Mouse (Mus musculus) intestine, embryonic 15.5 days (tissue): ENCODE data around the gene Thy1. TPM values are rescaled to one million over a fixed set of nuclear protein-coding genes. Genes with fewer than 3 reads are reported as not detected.
A peak's percentile ranks its signal among the peaks of the same experiment; 100 is the strongest.

ENCODE experiments used
- ATAC-seq: fragments of 200-750 bp; cut with Nextera tagmentation; 2 replicates; pipeline ENCODE4 v1.8.0; 2017; ENCODE audit warnings: moderate TSS enrichment, moderate library complexity
- H3K27ac ChIP-seq: fragments of 300-500 bp; sonication (generic); 2 replicates; pipeline ENCODE4 v1.5.1; 2015; ENCODE audit warnings: mild to moderate bottlenecking, inconsistent platforms
- H3K27me3 ChIP-seq: fragments of 300-500 bp; sonication (generic); replicated peaks from 2 replicates; pipeline ENCODE4 v1.6.1; 2015; ENCODE audit warnings: inconsistent platforms
- H3K36me3 ChIP-seq: fragments of 300-500 bp; sonication (generic); 2 replicates; pipeline ENCODE4 v1.6.1; 2015; ENCODE audit warnings: inconsistent platforms
- H3K4me1 ChIP-seq: fragments of 300-500 bp; sonication (generic); replicated peaks from 2 replicates; pipeline ENCODE4 v1.6.1; 2015; ENCODE audit warnings: inconsistent platforms
- H3K4me2 ChIP-seq: fragments of 300-500 bp; sonication (generic); replicated peaks from 2 replicates; pipeline ENCODE4 v1.6.1; 2015; ENCODE audit warnings: mild to moderate bottlenecking, inconsistent platforms
- H3K4me3 ChIP-seq: fragments of 300-500 bp; sonication (generic); replicated peaks from 2 replicates; pipeline ENCODE4 v1.5.1; 2015; ENCODE audit warnings: inconsistent platforms
- H3K9ac ChIP-seq: fragments of 300-500 bp; sonication (generic); 2 replicates; pipeline ENCODE4 v1.6.1; 2015; ENCODE audit warnings: inconsistent platforms
- H3K9me3 ChIP-seq: fragments of 300-500 bp; sonication (generic); 2 replicates; pipeline ENCODE4 v1.6.1; 2016; ENCODE audit warnings: inconsistent platforms
- WGBS: fragments of 180-500 bp; shearing (Covaris S2); methylation state at CpG from one replicate; pipeline ENCODE4 v1.1.7; 2015; 5-methylcytosine and 5-hydroxymethylcytosine counted together
- polyA plus RNA-seq: library from polyadenylated mRNA; unstranded; fragments of >200 nt; fragmentation: Nextera tagmentation; extraction: Ambion mirVana; gene quantifications from 2 replicates; pipeline ENCODE4 v1.2.1, GENCODE M21; 2015

Thy1 gene
- polyA plus RNA-seq, 1 experiment from 2014 or later, result 2.1 TPM

- ATAC-seq, result peak; percentile 58
- Histone ChIP-seq H3K36me3 (peaks cover 3% of the 10 kb centered on the region; the same call in 1 of the 2 replicates), H3K9me3 (no peaks in the 10 kb centered on the region), H3K27ac (no peak overlapping the region), H3K4me1 (peaks cover 17% of the 10 kb centered on the region), H3K27me3 (no peaks in the 10 kb centered on the region), H3K4me2 (no peak overlapping the region; the same call in 1 of the 2 replicates), H3K9ac (no peak overlapping the region), H3K4me3 (no peak overlapping the region)
- 39% methylated on average over 24 of the region's 24 CpGs for whole genome bisulfite sequencing
Observed at GRCm38 (mm10) chr9:44093612-44094503, 50.7 kb downstream of the Thy1 start.

- ATAC-seq, result no peak
- 81% methylated on average over 3 of the region's 3 CpGs for WGBS
- H3K27ac ChIP-seq, result no peak overlapping the region
Observed at GRCm38 (mm10) chr9:44094737-44095136, 51.6 kb downstream of the Thy1 start.

GRCm38 (mm10) chr9:44095781-44096180 is 52.6 kb downstream of the Thy1 start:
- H3K27ac ChIP-seq, result no peak overlapping the region

More at GRCm38 (mm10) chr9:44094737-44095136, 51.6 kb downstream of the Thy1 start:
- Histone ChIP-seq H3K36me3 (peaks cover 3% of the 10 kb centered on the region; the same call in 1 of the 2 replicates), H3K4me1 (peaks cover 9% of the 10 kb centered on the region; the same call in 1 of the 2 replicates), H3K4me3 (no peak overlapping the region), H3K27me3 (no peaks in the 10 kb centered on the region), H3K9me3 (no peaks in the 10 kb centered on the region), H3K4me2 (no peak overlapping the region), H3K9ac (no peak overlapping the region)

GRCm38 (mm10) chr9:44096536-44096935 is 53.4 kb downstream of the Thy1 start:
- Histone ChIP-seq H3K4me2 (no peak overlapping the region), H3K4me1 (peaks cover 6% of the 10 kb centered on the region; the same call in 1 of the 2 replicates), H3K4me3 (no peak overlapping the region), H3K27ac (no peak overlapping the region), H3K36me3 (no peaks in the 10 kb centered on the region), H3K9ac (no peak overlapping the region), H3K9me3 (no peaks in the 10 kb centered on the region), H3K27me3 (no peaks in the 10 kb centered on the region)
- 0 out of 2 replicates have a peak, but pooled peaks have one; percentile 24 for ATAC-seq
- whole genome bisulfite sequencing, result 45% methylated on average over 9 of the region's 9 CpGs

More at GRCm38 (mm10) chr9:44095781-44096180, 52.6 kb downstream of the Thy1 start:
- H3K9me3 ChIP-seq, result no peaks in the 10 kb centered on the region
- ATAC-seq, result no peak
- no peak overlapping the region for H3K4me2 ChIP-seq
- no peak overlapping the region for H3K4me3 ChIP-seq
- H3K4me1 ChIP-seq, result peaks cover 6% of the 10 kb centered on the region; the same call in 1 of the 2 replicates
- 91% methylated on average over 9 of the region's 9 CpGs for WGBS
- H3K36me3 ChIP-seq, result peaks cover 3% of the 10 kb centered on the region; the same call in 1 of the 2 replicates
- no peaks in the 10 kb centered on the region for H3K27me3 ChIP-seq
- H3K9ac ChIP-seq, result no peak overlapping the region

Other genes with a start within 250 kb of the Thy1 start
- 10.8 and 16.6 TPM in 2 replicates for gene Usp2, start 23.6 kb downstream of the Thy1 start, polyA plus RNA-seq
- gene Mfrp, start 58.3 kb downstream of the Thy1 start, polyA plus RNA-seq, result 0.06 and 0.10 TPM in 2 replicates
- gene C1qtnf5, start 63.9 kb downstream of the Thy1 start, polyA plus RNA-seq, result 3.1 and 3.5 TPM in 2 replicates
- gene Gm49380, start 70.1 kb downstream of the Thy1 start, polyA plus RNA-seq, result 0.10 TPM in 1 of 2 replicates, not detected in the other
- gene Rnf26, start 70.1 kb downstream of the Thy1 start, polyA plus RNA-seq, result 56.9 and 57.9 TPM in 2 replicates
- 40.0 and 43.5 TPM in 2 replicates for gene Mcam, start 91.1 kb downstream of the Thy1 start, polyA plus RNA-seq
- 13.2 and 14.8 TPM in 2 replicates for gene Cbl, start 190.7 kb downstream of the Thy1 start, polyA plus RNA-seq
- not detected in 2 replicates for gene Ccdc153, start 197.3 kb downstream of the Thy1 start, polyA plus RNA-seq
- gene Pdzd3, start 208.1 kb downstream of the Thy1 start, polyA plus RNA-seq, result 11.7 and 12.9 TPM in 2 replicates
- 5.5 and 5.9 TPM in 2 replicates for gene Nlrx1, start 225.2 kb downstream of the Thy1 start, polyA plus RNA-seq
- 2.5 and 2.9 TPM in 2 replicates for gene Abcg4, start 245.2 kb downstream of the Thy1 start, polyA plus RNA-seq